Mouse (Mus musculus) cerebellum, postnatal 4 days (tissue): ENCODE measurements at regions not wholly inside any gene's neighbourhood (a gene's known extent, or its start where the extent isn't known, plus 50 kb on each side); places are given as distances from the start of the nearest gene placed in this dataset.
"Not testable (repeated sequence)": the region's sequence is repeated elsewhere in the genome, so short reads cannot be mapped to it uniquely, and the experiment has no call there.

Experiments
- DNase-seq, 2 experiments: peaks; one replicate each; pipeline ENCODE4 v3.0.0; 2022; ENCODE audit warnings: low spot score in 2 of 2, mixed read lengths in 1 of 2

DNA sequence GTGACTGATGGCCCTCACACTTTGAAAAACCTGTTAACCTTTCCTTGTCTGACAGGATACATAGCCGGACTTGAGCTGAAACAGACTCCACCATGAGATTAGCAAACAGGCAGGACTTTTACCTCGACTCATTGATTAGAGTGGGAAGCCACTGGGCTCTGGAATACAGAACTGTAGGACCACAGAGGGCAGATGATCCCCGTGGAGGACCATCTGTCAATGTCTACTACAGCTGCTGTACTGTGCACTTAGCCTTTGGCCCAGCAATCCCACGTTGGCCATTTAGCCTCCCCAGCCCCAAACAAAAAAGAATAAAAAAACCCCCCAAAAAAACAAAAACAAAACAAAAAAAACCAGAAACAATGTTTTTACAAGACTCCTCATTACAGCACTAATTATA lies 103.9 kb upstream of the Dazl start:
- no peak for DNase-seq

- DNase-seq, result peak in 1 of 2 experiments; percentile 37
Measured at GRCm38 (mm10) chr17:50407249-50407990, 101.8 kb upstream of the Plcl2 start.

GRCm38 (mm10) chr17:50408581-50408980 lies 100.6 kb upstream of the Plcl2 start:
- DNase-seq, result no peak

DNA sequence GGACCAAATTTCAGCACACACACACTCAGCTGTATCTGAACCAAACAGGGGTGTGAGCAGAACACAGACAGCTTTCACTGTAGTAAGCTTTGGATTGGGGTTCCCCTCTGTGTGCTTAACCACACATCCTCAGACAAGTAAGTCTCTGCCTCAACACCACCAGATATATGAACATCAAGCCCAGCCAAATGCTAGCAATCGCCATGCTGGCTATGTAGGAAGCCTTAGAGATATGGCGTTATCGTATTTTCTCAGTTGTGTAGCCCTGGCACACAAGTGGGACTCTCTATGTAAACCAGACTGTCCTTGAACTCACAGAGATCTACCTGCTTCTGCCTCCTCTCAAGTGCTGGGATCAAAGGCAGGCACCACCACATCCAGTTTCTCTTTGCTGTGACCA lies 99.9 kb upstream of the Plcl2 start:
- no peak for DNase-seq

DNA sequence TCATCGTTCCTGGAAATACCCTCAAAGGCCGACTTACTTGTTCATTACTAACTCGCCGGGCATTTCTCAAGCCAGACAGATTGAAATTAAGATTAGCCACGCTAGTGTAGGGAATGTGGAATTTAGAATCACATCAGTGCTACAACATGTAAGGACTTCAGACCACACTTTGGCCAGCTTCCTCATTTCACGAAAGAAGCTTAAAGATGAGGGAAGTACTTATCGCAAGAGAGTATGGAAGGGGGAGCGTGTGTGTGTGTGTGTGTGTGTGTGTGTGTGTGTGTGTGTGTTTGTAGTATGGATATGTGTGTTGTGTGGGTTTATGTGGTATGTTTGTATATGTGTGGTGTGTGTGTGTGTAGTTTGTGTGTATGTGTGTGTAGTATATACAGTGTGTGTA lies 99.3 kb upstream of the Plcl2 start:
- no peak for DNase-seq

- no peak for DNase-seq
Measured at GRCm38 (mm10) chr17:50410296-50410695, 98.9 kb upstream of the Plcl2 start.

DNA sequence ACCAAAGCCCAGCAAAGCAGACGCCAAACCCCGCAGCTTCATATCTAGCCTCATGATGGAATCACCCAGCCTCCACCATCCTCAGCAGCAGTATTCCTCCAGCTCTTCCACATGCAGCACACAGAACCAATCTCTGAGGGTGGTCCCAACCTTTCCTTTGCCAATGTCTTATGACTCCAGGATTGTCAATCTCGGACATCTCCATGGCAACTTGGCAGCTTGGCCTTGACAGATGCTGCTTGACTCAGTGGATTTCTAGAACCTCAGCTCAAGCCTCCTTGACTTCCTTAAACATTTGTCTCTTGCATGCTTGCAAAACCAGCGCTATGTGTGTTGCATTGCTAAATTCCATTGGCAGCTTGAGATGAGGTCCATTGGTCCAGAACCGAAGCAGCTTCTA lies 96.8 kb upstream of the Plcl2 start:
- DNase-seq, result no peak

- no peak for DNase-seq
Measured at GRCm38 (mm10) chr17:50413916-50414315, 95.3 kb upstream of the Plcl2 start.

GRCm38 (mm10) chr17:50415331-50416005 lies 93.7 kb upstream of the Plcl2 start:
- DNase-seq, result no peak

- DNase-seq, result no peak
Measured at GRCm38 (mm10) chr17:50416119-50416518, 93.1 kb upstream of the Plcl2 start.

DNA sequence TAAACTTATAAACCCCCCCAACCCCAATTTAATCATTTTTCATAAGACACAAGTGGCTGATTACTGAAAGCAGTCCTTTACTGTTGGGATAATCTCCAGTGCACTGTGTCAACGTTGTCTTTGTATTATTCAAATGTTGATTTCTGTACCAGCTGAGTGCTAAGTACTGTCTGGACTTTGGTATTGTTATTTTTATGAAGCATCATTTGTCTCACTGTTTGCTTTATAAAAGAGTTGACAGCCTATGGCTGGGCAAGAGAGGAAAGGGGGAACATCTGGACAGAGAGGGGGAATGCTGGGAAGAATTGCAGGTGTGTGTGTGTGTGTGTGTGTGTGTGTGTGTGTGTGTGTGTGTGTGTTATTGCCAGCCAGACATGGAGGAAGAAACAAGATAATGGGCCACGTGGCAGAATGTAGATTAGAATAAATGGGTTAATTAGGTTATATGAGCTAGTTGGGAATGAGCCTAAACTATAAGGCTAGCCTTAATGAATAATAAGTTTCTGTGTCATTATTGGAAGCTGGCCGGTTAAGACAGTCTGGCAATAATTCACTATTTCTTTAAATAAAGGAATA lies 92.6 kb upstream of the Plcl2 start:
- DNase-seq, result no peak

DNA sequence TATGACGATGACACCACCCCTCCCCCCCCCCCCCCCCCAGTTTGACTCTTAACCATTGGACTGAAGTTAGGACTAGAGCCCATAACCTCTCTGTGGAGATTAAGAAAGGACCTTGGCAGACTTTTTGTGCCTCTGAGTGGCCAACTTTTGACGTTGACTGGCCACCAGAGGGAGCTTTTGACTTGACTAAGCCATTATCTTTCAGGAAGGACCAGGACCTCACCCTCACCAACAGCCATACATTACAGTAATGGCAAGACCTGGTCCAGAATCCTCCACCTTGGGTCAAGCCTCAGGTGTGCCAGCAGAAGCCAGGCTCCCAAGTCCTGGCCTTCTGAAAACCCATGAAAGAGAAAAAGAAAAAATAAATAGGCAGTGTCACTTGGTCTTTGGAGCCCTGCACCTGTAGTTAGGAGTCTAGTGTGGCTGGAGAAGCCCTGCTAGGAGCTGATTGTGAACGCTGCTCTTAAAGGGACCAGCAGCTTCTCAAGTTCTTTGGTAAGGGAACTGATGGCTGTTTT lies 90.3 kb upstream of the Plcl2 start:
- DNase-seq, result no peak

- not testable (repeated sequence) for DNase-seq
Measured at GRCm38 (mm10) chr17:50419551-50419950, 89.7 kb upstream of the Plcl2 start.

- DNase-seq, result no peak
Measured at GRCm38 (mm10) chr17:50419966-50420365, 89.2 kb upstream of the Plcl2 start.

GRCm38 (mm10) chr17:50420690-50421089 lies 88.5 kb upstream of the Plcl2 start:
- DNase-seq, result no peak

DNA sequence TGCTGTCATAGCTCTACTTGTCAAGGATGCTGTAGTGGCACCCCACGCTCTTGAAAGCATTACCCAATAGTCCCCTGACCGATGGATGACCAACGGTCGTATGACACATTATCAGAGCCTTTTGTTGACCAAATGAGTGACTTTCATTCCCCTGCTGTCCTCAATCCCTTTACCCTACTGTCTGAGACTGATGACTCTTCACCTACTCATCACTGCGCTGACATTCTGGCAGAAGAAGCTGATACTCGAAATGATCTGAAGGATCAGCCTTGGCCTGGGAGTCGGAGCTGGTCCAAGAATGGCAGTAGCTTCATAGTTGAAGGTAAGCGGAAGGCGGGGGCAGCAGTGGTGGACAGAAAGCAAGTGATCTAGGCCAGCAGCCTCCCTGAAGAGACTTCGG lies 87.7 kb upstream of the Plcl2 start:
- DNase-seq, result no peak

DNA sequence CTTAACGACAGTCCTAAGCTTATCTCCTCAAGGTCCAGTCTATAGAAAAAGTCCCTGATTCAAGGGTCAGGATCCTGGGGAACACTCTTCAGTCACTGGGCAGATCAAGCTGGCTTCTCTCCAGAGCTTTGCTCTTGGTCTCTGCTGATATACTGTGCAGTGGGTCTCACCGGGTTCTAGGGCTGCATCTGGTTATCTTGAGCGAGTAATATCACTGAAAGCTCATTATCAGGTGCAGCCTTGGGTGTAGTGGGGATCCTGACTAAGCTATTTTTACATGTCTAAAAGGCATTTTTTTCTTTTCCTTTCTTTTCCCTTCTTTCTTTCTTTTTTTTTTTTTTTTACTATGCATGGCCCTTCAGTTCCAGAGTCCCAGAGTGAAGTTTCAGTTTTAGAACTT lies 84.1 kb upstream of the Plcl2 start:
- no peak for DNase-seq

- no peak for DNase-seq
Measured at GRCm38 (mm10) chr17:50425531-50425930, 83.7 kb upstream of the Plcl2 start.

- no peak for DNase-seq
Measured at GRCm38 (mm10) chr17:50426146-50426545, 83.1 kb upstream of the Plcl2 start.

GRCm38 (mm10) chr17:50427331-50428003 lies 81.7 kb upstream of the Plcl2 start:
- DNase-seq, result no peak

GRCm38 (mm10) chr17:50428004-50428560 lies 81.1 kb upstream of the Plcl2 start:
- no peak for DNase-seq

DNA sequence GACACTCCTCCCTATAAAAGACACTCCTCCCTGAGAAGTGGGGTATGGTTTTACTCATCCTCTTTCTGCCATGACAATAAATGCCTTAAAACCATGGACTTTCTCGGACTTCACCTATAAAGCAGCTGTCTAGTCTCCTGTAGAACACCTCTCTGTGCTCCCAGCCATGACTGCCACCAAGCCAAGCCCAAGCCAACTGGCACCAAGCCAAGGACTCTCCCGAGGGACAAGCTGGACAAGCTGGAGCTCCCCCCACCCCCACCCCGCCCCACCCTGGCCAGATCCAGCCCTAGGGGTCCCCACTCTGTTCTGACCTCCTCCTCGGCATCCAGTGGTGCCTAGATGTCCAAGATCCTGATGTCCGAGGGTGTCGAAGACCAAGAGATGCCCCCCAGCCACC lies 76.6 kb upstream of the Plcl2 start:
- DNase-seq, result no peak
